Mouse (Mus musculus) MN1 (cell line): Measurements from ENCODE around the gene Slc25a33.
A peak's percentile ranks its signal among the peaks of the same experiment; 100 is the strongest.

Experiments used
- DNase-seq: peaks from one replicate; pipeline ENCODE4 v3.0.0-alpha.2; 2016; ENCODE audit warnings: low spot score

The Slc25a33 gene

DNA sequence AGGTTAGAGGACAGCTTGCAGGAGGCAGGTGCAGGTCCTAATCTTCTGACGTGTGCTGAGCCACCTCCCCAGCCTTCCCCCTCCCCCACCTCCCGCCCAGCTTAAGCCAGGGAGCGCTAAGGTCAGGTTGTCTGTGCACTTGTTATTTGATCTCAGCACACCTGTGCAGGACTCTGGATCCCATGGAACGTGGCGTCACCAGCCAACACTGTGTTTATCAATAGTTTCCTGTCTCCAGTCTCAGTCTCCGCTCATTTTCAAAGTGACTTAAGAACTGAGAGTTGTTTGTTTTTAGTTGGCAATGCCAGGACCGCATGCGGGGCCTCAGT lies 19.9 kb upstream of the Slc25a33 start:
- DNase-seq: no peak

DNA sequence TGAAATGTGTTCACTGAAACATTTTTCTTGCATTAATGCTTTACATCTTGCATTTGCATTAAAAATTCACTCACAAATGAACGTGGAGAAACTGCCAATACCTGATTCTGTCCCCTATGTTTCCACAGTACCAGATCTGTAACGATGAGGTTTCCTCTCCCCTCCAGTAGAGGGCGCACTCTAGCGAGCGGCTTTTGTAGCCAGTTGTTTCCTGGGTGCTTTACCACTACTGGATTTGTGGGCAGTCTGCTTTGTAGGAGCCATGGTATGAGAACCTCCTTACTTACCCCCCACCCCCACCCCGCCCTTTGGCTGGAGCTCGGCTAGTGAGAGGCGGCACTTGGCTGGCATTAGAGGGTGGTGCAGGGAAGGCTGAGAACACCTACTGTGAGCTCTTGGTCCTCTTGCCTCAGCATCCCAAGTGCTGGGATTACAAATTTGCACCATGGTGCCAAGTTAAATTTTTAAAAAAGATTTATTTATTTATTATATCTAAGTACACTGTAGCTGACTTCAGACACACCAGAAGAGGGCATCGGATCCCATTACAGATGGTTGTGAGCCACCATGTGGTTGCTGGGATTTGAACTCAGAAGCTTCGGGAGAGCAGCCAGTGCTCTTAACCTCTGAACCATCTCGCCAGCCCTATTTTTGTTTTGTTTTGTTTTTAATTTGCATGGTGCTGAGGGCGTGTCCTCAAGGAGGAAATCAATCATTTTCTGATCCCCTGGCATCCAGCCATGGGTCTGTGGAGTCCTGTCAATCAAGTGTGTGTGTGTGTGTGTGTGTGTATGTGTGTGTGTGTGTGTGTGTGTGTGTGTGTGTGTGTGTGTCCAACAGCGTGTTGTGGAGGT lies 19.3 kb upstream of the Slc25a33 start:
- no peak for DNase-seq

DNA sequence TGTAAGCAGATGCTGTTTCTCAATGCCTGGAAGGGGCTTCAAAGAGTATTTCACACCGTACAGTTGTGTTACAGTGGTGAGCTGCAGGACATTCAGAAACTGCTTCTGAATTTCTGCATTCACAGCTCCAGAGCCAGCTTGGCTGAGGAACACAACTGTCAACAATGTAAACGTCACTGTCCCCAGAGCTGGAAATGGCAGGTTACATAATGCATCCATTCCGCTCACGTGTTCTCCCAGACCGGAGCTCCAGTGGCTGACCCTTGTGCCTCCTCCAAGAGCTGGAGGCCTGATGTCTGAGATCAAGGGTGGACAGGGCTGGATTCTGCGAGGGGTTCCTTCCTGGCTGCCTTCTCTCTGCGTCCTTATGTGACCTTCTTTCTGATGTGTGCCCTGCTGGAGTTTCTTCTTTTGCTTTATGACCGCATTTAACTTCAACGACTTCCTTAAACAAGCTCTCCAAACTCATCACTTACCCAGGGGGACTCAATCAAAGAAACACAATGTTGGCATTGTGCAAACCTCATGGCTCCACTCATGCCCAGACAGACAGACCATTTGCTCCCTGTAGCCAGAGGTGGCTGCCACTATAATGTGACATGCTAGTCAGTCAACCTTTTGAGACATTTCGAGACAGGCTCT lies 18.2 kb upstream of the Slc25a33 start:
- DNase-seq: no peak

DNA sequence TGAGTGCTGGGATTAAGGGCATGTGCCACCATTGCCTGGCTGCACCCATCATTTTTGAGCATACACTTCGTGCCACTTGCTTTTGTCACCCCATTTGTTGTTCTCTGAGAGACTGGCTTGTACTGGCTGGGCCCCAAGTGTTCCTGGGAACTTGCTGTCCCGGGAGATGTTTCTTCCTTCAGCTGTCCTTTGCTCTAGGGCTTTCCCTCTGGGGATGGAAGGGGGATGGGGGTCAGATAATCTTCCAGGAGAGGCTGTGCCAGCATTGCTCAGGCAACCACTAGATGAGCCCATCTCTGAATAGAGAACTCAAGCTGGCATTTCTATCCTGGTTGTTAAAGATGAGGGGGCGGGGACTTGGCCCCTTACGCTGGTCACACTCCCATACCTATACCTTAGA lies 17.4 kb upstream of the Slc25a33 start:
- DNase-seq: no peak

DNA sequence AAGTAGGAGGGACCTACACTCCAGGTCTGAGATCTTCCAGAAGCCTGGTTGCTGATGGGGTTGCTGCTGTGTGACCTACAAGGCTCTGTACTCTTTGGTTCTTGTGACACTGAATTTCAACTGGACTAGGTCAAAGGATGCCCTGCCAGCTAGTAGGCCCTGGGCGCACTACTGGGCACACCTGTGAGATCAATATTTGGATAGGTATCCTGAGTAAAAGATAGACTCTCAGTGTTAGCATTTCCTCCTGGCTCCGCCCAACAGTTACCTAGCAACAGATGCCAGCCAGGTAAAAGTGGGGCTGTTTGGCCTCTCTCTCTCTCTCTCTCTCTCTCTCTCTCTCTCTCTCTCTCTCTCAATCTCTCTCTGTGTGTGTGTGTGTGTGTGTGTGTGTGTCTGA lies 16.9 kb upstream of the Slc25a33 start:
- peak; percentile 31 for DNase-seq

DNA sequence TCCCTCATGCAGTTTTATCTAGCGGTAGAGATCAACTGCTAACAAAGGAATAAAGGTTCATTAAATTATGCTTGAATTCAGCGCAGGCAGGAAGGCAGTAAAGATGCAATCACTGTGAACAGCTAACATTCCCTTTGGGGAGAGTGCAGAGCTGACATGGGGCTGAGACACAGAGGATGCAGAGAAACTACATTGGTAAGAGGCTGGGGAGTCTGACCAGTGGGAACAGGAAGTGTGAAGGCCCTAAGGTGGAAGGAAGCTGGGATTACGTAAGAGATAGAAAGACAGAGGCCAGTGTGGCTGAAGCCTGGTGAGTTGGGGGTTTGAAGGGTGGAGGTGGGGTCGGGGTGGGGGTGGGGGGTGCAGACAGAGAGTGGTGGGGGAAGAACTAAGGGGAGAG lies 16.5 kb upstream of the Slc25a33 start:
- peak; percentile 52 for DNase-seq

DNA sequence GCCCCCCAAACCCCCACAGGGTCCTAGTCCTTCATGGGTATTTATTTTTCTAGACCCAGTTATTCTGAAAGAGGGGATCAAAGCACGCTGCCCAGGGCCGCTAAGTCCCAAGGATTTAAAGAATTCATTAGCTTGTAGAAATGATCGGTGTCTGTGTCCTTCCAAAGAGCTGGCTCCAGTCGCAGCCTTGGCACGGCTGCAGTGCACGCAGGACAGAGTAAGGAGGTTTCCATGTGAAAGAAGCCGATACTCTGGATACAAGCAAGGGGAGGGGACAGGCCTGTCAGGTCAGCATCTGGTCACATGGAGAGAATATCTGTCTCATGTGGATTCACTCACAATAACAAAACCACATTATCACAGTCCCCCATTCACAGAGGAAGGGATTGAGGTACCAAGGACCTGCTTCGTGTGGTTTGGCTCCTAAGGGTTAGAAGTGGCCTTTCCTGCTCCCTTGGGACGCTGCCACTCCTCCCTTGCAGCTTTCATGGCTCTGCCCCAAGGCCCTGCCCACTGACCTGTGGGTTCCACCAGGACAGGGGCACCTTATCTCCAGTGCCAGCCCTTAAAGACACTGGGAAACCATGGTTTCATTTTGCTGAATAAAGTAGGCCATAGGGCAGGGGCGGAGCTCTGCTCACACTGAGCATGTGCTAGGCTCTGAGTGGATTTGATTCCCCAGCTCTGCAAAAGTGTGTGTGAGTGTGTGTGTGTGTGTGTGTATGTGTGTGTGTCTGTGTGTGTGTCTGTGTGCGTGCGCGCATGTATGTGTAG lies 15.5 kb upstream of the Slc25a33 start:
- peak; percentile 83 for DNase-seq

DNA sequence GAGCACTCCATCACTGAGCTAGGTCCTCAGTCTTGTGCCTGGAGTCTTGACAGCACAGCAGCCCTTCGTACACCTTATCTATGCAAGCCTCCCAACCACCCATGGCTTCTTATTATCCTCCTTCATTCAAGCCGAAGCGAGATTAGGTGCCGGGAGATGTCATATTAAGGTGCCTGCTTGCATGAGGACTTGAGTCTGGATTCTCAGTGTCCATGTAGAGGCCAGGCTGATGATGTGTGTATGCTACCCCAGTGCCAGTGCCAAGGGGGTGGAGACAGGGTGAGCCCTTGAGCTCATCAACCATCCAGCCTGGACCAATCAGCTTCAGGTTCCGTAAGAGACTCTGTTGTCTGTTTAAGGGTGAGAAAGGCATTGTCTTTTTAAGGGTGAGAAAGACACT lies 10.8 kb upstream of the Slc25a33 start:
- no peak for DNase-seq

DNA sequence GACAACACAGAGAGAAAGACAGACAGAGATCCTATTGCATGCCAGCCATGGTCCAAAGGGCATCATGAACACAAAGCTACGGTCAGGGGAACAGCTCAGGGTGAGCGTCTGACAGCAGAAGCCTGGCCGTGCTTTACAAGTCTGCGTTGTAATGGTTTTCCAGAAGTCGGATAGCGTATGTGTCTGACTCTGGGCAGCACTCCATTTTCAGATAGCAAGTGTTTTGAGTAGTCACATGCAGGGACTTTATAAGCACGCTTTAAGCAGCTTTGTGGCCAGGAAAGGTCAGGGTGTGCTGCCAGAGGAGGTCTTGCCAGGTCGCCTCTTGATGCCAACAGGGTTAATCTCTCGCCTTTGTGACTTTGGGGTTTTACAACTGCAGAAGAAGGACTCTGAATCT lies 10.3 kb upstream of the Slc25a33 start:
- no peak for DNase-seq

DNA sequence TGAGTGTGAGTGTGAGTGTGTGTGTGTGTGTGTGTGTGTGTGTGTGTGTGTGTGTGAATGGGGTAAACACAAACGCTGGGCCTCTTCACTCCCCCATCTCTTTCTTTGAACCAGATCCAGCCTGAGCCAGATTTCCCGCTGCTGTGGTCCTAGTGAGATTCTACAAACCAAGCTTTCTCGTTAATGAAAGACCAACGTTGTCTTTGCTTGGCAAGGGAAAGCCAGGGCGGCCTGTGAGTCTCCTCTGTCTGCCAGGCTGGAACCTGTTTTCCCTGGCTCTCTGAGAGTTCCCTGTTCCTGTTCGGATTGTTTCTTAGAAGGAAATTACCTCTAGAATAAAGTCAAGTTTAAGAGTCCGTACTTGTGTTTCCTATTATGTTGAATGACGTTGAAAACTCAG lies 8.9 kb upstream of the Slc25a33 start:
- no peak for DNase-seq

DNA sequence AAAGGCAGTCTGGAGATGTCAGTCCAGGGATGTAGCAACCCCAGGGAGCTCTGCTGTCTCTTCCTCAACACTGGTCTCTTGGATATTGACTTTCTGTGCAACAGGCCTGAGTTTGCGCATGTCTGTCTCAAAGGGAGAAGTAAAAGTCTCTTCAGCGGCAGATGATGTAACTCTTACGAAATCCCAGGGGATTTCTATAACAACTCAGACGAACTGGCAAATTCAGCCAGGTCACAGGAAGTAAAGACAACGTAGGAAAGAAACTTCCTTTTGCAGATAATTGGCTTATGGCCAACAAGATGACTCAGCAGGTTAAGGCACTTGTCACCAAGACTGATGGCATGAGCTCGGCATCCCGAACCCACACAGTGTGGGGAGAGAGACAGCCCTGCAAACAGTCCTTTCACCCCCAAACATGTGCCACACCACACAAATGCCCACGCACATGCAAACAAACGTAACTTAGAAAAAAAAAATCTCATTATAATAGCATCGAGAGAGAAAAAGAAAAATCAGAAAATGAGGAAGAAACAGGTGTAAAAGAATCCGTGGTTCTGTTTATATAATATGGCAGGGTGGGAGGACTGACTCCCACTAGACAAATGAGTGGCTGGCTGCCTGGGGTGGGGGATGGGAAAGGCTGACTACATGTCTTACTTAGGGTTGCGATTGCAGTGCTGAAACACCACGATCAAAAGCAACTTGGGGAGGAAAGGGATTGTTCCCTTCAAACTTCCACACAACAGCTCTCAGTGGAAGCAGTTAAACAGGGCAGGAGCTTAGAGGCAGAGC lies 6.7 kb upstream of the Slc25a33 start:
- DNase-seq: peak; percentile 95

DNA sequence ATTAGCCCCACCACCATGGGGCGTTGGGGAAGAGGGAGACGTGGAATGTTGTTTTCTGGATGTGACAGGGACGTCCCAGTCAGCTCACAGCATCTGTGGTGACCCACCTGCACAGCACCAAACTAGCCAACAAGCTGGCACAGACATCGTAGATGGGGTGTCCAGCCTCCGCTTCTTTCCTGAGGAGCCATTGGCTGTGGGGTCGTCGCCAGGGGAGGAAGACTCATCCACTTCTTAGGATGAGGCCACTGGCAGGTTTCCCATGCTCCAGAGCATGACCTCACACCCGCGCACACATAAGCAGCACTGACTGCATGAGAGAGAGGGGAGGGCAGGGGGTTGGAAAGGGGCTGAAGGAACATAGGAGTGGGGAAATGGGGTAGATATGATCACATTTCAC lies 5.9 kb upstream of the Slc25a33 start:
- peak; percentile 88 for DNase-seq

DNA sequence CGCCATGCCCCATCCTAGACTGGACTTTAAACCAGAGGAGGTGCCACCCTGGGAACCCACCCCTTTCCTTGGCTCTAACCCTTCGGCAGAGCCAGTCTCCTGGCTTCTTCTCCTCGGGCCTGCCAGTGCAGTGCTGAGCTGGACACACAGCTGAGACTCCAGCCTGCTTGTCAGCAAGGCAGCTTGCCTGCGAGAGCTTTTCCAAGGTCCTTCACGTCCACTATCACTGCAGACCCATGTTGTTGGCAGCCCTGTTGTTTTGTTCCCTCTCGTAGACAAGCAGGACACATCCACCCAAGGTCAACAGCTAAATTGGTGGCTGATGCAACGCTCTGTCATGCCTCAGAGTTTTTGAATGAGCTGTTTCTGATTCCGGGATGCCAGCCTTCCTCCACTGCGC lies 3.0 kb upstream of the Slc25a33 start:
- DNase-seq: peak; percentile 85

DNA sequence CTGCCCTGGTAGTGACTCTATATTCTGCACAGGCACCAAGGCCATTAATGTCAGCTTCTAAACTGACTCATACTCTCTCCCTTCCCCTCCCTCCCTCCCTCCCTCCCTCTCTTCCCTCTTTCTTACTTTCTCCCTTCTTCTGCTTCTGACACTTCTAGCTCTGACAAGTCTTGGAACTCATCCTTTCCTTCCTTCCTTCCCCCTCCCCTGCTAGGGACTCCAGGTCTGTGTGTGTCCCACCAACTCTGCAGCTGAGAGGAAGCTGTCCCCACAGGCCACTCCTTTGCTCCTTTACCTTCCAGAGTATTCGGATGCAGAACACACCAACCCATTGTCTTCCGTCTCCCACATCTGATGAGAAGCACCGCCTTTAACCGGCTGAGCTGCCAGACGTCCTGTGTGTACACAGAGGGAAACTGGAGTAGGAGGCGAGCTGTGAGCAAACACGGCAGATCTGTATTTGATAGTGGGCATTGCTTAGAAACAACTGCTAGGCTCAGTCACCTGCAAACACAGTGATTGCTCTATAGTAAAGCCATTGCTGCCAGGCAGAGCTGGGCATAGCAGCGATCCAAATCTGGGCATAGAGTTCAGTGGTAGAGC lies 1.8 kb upstream of the Slc25a33 start:
- peak; percentile 66 for DNase-seq

DNA sequence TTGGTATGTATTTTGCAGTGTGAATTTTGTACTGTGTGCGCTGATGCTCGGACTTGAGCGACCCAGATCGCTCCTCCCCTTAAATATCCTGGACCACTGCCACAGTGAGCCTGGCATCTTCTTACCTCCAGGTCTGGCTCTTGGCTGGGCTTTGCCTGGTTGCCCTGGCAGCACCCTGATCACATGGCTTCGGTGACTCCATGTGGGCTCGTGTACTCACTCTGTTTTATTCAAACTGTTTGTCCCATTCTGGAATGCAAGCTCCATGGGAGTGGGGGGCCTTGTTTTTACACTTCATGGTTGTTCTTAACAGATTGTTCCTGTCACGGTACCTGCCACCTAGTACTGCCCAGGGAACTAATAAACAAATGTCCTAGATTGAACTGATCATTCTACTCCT lies 1.3 kb upstream of the Slc25a33 start:
- DNase-seq: peak; percentile 87

DNA sequence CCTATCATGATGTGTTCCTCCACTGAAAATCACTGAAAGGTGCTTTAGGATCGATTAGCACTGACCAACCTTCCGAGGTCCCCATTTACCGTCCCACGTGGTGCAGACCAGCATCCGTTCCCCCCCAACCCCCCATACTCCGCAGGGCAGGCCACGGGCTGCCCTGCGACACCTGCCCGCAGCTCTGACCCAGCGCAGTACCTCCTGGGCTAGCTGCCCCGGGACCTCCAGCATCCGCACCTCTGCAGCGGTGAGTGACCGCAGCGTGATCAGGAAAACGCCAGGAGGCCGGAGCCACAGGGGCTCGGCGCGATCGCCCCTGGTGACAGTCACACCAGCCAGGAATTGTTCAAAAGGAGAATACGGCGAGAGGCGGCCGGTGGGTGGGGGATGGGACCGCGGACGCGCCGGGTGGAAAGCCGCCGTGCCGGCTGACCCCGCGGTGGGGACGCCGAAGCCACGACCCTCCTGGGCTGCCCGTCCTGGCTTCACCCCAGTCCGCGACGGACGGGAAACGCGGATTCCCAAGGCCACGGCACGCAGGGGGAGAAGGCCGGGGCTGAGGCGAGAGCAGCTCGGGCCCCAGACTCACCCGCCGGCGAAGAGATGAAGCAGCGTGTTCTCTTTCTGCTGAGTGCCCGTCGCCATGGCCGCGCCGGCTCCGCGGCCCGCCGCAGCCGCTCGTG lies 526 bp downstream of the Slc25a33 start:
- peak; percentile 53 for DNase-seq

DNA sequence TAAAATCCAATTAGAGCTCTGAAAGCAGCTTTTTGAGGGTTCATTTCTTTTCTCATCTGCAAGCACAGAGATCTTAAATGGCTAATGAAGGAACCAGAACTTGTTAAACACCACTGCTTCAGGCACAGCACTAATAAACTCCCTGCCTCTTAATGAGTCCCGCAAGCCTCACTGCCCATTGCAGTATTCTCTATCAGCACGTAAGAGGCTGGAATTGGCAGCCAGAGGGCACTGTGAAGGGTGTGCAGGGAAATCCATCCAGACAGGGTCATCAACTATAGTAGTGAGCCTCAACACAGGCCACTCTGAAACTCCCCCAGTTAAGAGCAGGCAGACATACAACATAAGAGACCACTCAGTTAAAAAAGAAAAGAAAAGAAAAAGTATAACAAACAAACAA lies 1.7 kb downstream of the Slc25a33 start:
- peak; percentile 71 for DNase-seq

DNA sequence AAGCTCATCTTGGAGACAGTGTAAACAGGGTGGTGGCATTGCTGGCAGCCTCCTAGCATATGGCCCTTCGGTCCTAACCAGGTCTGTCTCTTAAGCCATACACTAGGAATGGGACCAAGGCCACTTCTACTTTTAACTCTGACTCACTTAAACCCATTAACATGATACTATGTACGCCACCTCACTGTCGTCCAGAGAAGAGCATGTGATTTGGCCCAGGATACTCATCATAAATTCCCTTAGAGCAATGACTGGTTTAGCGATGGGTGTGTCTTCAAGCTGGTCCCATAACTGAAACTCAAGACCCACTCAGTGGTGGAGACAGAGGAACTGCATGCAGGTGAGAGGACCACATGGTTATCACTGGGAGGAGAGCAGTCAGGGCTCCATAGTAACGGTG lies 8.9 kb downstream of the Slc25a33 start:
- no peak for DNase-seq

DNA sequence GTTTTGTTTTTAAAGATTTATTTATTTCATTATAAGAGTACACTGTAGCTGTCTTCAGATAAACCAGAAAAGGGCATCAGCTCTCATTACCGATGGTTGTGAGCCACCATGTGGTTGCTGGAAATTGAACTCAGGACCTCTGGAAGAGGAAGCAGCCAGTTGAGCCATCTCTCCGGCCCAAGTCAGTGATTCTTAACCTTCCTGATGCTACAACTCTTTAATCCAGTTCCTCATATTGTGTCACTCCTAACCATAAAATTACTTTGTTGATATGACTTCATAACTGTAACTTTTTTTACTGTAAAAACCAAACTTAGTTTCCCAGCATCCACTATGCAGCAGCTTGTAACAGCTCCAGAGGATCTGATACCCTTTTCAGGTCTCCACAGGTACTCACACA lies 10.7 kb downstream of the Slc25a33 start:
- no peak for DNase-seq

DNA sequence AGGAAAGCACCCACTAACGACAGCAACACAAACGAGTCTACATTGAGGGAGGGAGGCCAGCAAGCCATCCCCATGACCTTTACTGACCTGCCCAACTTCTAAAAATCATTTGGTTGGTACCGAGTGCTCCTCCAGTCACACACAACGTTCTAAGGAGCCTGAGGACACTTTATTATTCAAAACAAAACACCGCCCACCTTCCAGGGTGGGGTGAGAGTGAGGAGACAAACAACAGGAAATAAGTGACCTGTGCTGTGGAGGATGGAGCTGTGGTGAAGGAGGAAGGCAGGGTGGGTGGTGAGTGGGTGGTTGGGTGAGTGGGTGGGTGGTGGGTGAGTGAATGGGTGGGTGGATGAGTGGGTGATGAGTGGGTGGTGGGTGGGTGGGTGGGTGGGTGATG lies 14.6 kb downstream of the Slc25a33 start:
- DNase-seq: no peak

DNA sequence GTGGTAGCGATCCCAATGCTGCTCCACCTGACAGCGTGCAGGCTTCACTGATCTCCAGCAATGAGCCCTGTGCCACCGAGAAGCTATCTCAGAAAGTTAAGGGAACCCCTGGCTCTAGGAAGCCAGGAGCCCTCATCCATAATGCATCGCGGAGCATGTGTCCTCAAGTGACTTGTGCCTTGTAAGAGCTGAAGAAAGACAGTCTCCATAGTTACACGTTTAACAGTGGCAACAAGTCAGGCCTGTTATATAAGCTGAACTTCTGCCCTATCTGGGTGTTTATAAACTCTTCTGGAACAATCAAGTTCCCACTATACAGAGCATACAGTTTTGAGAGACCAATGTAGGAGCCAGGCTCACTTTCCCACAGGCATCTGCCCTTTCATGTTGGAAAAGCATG lies 15.7 kb downstream of the Slc25a33 start:
- DNase-seq: no peak
